Mouse (Mus musculus) gastrocnemius, adult 2 months (tissue): Measurements from ENCODE around the gene Faf2. TPM values are rescaled to one million over a fixed set of nuclear protein-coding genes. Genes with fewer than 3 reads are reported as not detected.
A peak's percentile ranks its signal among the peaks of the same experiment; 100 is the strongest.

Source experiments
- DNase-seq: peaks from one replicate; pipeline ENCODE4 v3.0.0; 2022
- H3K27ac ChIP-seq: fragments of 200-600 bp; 2 replicates; pipeline ENCODE4 v1.8.1; 2022; ENCODE audit warnings: mild to moderate bottlenecking
- H3K4me3 ChIP-seq: fragments of 200-600 bp; 2 replicates; pipeline ENCODE4 v1.8.1; 2022; ENCODE audit warnings: mild to moderate bottlenecking, moderate library complexity
- CTCF ChIP-seq: fragments of 200-600 bp; IDR thresholded peaks from 2 replicates; pipeline ENCODE4 v1.8.1; 2022; ENCODE audit warnings: antibody characterized with exemption, mild to moderate bottlenecking, moderate library complexity
- intact Hi-C: fragments of 180-260 bp; cut with DNase I; formaldehyde crosslinking; loops from one replicate; pipeline ENCODE4 v1.15.1; 2025
- total RNA-seq, 2 experiments: library from RNA; stranded (reverse); gene quantifications; 2 replicates each; pipeline ENCODE4 v1.2.3; 2021

Faf2 gene
- total RNA-seq, 2 experiments from 2014 or later, result 11.1 to 16.8 TPM

GRCm38 (mm10) chr13:54661358-54661757, 39.8 kb downstream of the Faf2 start:
- intact Hi-C loops, result no loop called here
- no peak for TF ChIP-seq CTCF
- DNase-seq, result no peak
- no peak overlapping the region for H3K27ac ChIP-seq
- no peak overlapping the region for H3K4me3 ChIP-seq

- H3K27ac ChIP-seq, result no peak overlapping the region
- intact Hi-C loops, result no loop called here
- no peak overlapping the region for H3K4me3 ChIP-seq
- no peak for DNase-seq
- no peak for TF ChIP-seq CTCF
Measured at GRCm38 (mm10) chr13:54663999-54664398, 42.4 kb downstream of the Faf2 start.

- TF ChIP-seq CTCF, result no peak
- DNase-seq, result no peak
- intact Hi-C loops, result no loop called here
- H3K4me3 ChIP-seq, result no peak overlapping the region
- H3K27ac ChIP-seq, result no peak overlapping the region
Measured at GRCm38 (mm10) chr13:54664509-54664908, 42.9 kb downstream of the Faf2 start.

GRCm38 (mm10) chr13:54665062-54665461, 43.5 kb downstream of the Faf2 start:
- Histone ChIP-seq H3K4me3 (no peak overlapping the region), H3K27ac (no peak overlapping the region)
- intact Hi-C loops, result no loop called here
- no peak for DNase-seq
- no peak for TF ChIP-seq CTCF

- no peak overlapping the region for H3K4me3 ChIP-seq
- intact Hi-C loops, result no loop called here
- no peak overlapping the region for H3K27ac ChIP-seq
- DNase-seq, result no peak
- no peak for TF ChIP-seq CTCF
Measured at GRCm38 (mm10) chr13:54670491-54670890, 48.9 kb downstream of the Faf2 start.

GRCm38 (mm10) chr13:54675895-54676590, 54.5 kb downstream of the Faf2 start:
- intact Hi-C loops, result no loop called here
- no peak overlapping the region for H3K27ac ChIP-seq
- no peak for DNase-seq

GRCm38 (mm10) chr13:54678263-54678662, 56.7 kb downstream of the Faf2 start:
- intact Hi-C loops, result no loop called here
- H3K27ac ChIP-seq, result no peak overlapping the region; the same call in 1 of the 2 replicates
- TF ChIP-seq CTCF, result no peak
- no peak for DNase-seq
- H3K4me3 ChIP-seq, result no peak overlapping the region

More at GRCm38 (mm10) chr13:54675895-54676590, 54.5 kb downstream of the Faf2 start:
- H3K4me3 ChIP-seq, result no peak overlapping the region
- TF ChIP-seq CTCF, result no peak

- no peak for TF ChIP-seq CTCF
- intact Hi-C loops, result no loop called here
Measured at GRCm38 (mm10) chr13:54680184-54680853, 58.7 kb downstream of the Faf2 start.

GRCm38 (mm10) chr13:54681291-54681690, 59.7 kb downstream of the Faf2 start:
- Histone ChIP-seq H3K27ac (no peak overlapping the region), H3K4me3 (no peak overlapping the region)
- no peak for TF ChIP-seq CTCF
- DNase-seq, result no peak
- intact Hi-C loops, result no loop called here

More at GRCm38 (mm10) chr13:54680184-54680853, 58.7 kb downstream of the Faf2 start:
- Histone ChIP-seq H3K4me3 (no peak overlapping the region), H3K27ac (no peak overlapping the region)
- no peak for DNase-seq

GRCm38 (mm10) chr13:54683301-54683700, 61.7 kb downstream of the Faf2 start:
- Histone ChIP-seq H3K27ac (no peak overlapping the region), H3K4me3 (no peak overlapping the region)
- no peak for TF ChIP-seq CTCF
- DNase-seq, result no peak
- intact Hi-C loops, result no loop called here

GRCm38 (mm10) chr13:54684140-54684896, 62.7 kb downstream of the Faf2 start:
- DNase-seq, result no peak
- H3K4me3 ChIP-seq, result no peak overlapping the region
- TF ChIP-seq CTCF, result no peak
- no peak overlapping the region for H3K27ac ChIP-seq
- intact Hi-C loops, result no loop called here

- DNase-seq, result peak; percentile 41
Measured at GRCm38 (mm10) chr13:54685174-54685573, 63.6 kb downstream of the Faf2 start.

More at GRCm38 (mm10) chr13:54685174-54685573, 63.6 kb downstream of the Faf2 start:
- H3K4me3 ChIP-seq, result peak overlapping the region; percentile 28
- H3K27ac ChIP-seq, result no peak overlapping the region
- intact Hi-C loops, result loop anchor here (5.0 kb wide), 1 partner anchor 63 kb away; the partner anchor contains the start of gene Faf2
- peak; percentile 71 for TF ChIP-seq CTCF
